Mouse (Mus musculus) c-Kit-positive CD71-positive TER-119-positive erythroid progenitor cells, embryonic 14.5 days (primary cell): Measurements from ENCODE around the gene Nobox.

ENCODE experiments used
- DNase-seq: peaks from one replicate; pipeline ENCODE4 v3.0.0-alpha.2; 2013; ENCODE audit warnings: low spot score

The Nobox gene

GRCm38 (mm10) chr6:43309454-43309853, at the start of gene Nobox:
Gene Nobox (minus strand): TSS chr6:43309554.
- no peak for DNase-seq

GRCm38 (mm10) chr6:43354562-43355241, 45.3 kb upstream of the Nobox start:
- DNase-seq = peak; percentile 29

- DNase-seq = no peak
Observed at GRCm38 (mm10) chr6:43353446-43353845, 44.1 kb upstream of the Nobox start.

- DNase-seq = no peak
Observed at GRCm38 (mm10) chr6:43349083-43349482, 39.7 kb upstream of the Nobox start.

GRCm38 (mm10) chr6:43347637-43348036, 38.3 kb upstream of the Nobox start:
- no peak for DNase-seq

- DNase-seq = no peak
Observed at GRCm38 (mm10) chr6:43343006-43343405, 33.7 kb upstream of the Nobox start.

GRCm38 (mm10) chr6:43342386-43342785, 33.0 kb upstream of the Nobox start:
- no peak for DNase-seq

GRCm38 (mm10) chr6:43338804-43339203, 29.4 kb upstream of the Nobox start:
- no peak for DNase-seq

- no peak for DNase-seq
Observed at GRCm38 (mm10) chr6:43337491-43337961, 28.2 kb upstream of the Nobox start.

GRCm38 (mm10) chr6:43335619-43336234, 26.4 kb upstream of the Nobox start:
- DNase-seq = no peak

- no peak for DNase-seq
Observed at GRCm38 (mm10) chr6:43333479-43333878, 24.1 kb upstream of the Nobox start.

- DNase-seq = no peak
Observed at GRCm38 (mm10) chr6:43312961-43313656, 3.8 kb upstream of the Nobox start.

GRCm38 (mm10) chr6:43312546-43312945, 3.2 kb upstream of the Nobox start:
- DNase-seq = no peak

- no peak for DNase-seq
Observed at GRCm38 (mm10) chr6:43310071-43310470, 717 bp upstream of the Nobox start.

GRCm38 (mm10) chr6:43297508-43297850, 11.9 kb downstream of the Nobox start:
- DNase-seq = no peak

GRCm38 (mm10) chr6:43296798-43297507, 12.4 kb downstream of the Nobox start:
- DNase-seq = no peak

- DNase-seq = no peak
Observed at GRCm38 (mm10) chr6:43295908-43296307, 13.4 kb downstream of the Nobox start.

- DNase-seq = no peak
Observed at GRCm38 (mm10) chr6:43293175-43293574, 16.2 kb downstream of the Nobox start.

- no peak for DNase-seq
Observed at GRCm38 (mm10) chr6:43292471-43293076, 16.8 kb downstream of the Nobox start.

GRCm38 (mm10) chr6:43292041-43292440, 17.3 kb downstream of the Nobox start:
- DNase-seq = no peak

GRCm38 (mm10) chr6:43280481-43280880, 28.9 kb downstream of the Nobox start:
- no peak for DNase-seq

- no peak for DNase-seq
Observed at GRCm38 (mm10) chr6:43278247-43278646, 31.1 kb downstream of the Nobox start.
